Mouse (Mus musculus) MEL-GATA-1-ER (cell line): ENCODE results near the gene Atxn10.
"Not testable (repeated sequence)": the region's sequence is repeated elsewhere in the genome, so short reads cannot be mapped to it uniquely, and the experiment has no call there.

Experiments
- DNase-seq: peaks from one replicate; pipeline ENCODE4 v3.0.0-alpha.2; 2012; ENCODE audit warnings: low read depth; ENCODE audit errors: extremely low read depth

The Atxn10 gene

GRCm38 (mm10) chr15:85335671-85336300 lies at the start of gene Atxn10:
Gene Atxn10 (plus strand): TSS chr15:85336245.
- DNase-seq: no peak

- DNase-seq: no peak
These were observed 41.4 kb upstream of the Atxn10 start for GRCm38 (mm10) chr15:85294632-85295031.

- no peak for DNase-seq
These were observed 40.5 kb upstream of the Atxn10 start for GRCm38 (mm10) chr15:85295544-85295943.

GRCm38 (mm10) chr15:85295977-85296376 lies 40.1 kb upstream of the Atxn10 start:
- DNase-seq: no peak

GRCm38 (mm10) chr15:85296538-85296937 lies 39.5 kb upstream of the Atxn10 start:
- DNase-seq: no peak

GRCm38 (mm10) chr15:85298167-85298781 lies 37.8 kb upstream of the Atxn10 start:
- DNase-seq: no peak

GRCm38 (mm10) chr15:85298946-85299345 lies 37.1 kb upstream of the Atxn10 start:
- DNase-seq: no peak

GRCm38 (mm10) chr15:85303241-85303640 lies 32.8 kb upstream of the Atxn10 start:
- no peak for DNase-seq

- no peak for DNase-seq
These were observed 32.1 kb upstream of the Atxn10 start for GRCm38 (mm10) chr15:85303976-85304375.

GRCm38 (mm10) chr15:85307061-85307660 lies 28.9 kb upstream of the Atxn10 start:
- no peak for DNase-seq

GRCm38 (mm10) chr15:85311058-85311657 lies 24.9 kb upstream of the Atxn10 start:
- DNase-seq: no peak

GRCm38 (mm10) chr15:85315378-85316025 lies 20.5 kb upstream of the Atxn10 start:
- no peak for DNase-seq

GRCm38 (mm10) chr15:85316342-85317140 lies 19.5 kb upstream of the Atxn10 start:
- no peak for DNase-seq

GRCm38 (mm10) chr15:85319924-85320668 lies 15.9 kb upstream of the Atxn10 start:
- DNase-seq: no peak

- no peak for DNase-seq
These were observed 12.8 kb upstream of the Atxn10 start for GRCm38 (mm10) chr15:85323214-85323613.

GRCm38 (mm10) chr15:85324426-85324825 lies 11.6 kb upstream of the Atxn10 start:
- DNase-seq: no peak

- DNase-seq: no peak
These were observed 8.2 kb upstream of the Atxn10 start for GRCm38 (mm10) chr15:85327808-85328207.

GRCm38 (mm10) chr15:85328455-85328854 lies 7.6 kb upstream of the Atxn10 start:
- DNase-seq: not testable (repeated sequence)

GRCm38 (mm10) chr15:85329096-85329495 lies 6.9 kb upstream of the Atxn10 start:
- no peak for DNase-seq

GRCm38 (mm10) chr15:85330024-85330423 lies 6.0 kb upstream of the Atxn10 start:
- no peak for DNase-seq
